Mouse (Mus musculus): Measurements from ENCODE around the gene Gm19935. TPM values are rescaled to one million over a fixed set of nuclear protein-coding genes. Genes with fewer than 3 reads are reported as not detected.

Gm19935 gene
- not detected in 2 replicates for polyA plus RNA-seq (2012; rRNA removed)

DNA sequence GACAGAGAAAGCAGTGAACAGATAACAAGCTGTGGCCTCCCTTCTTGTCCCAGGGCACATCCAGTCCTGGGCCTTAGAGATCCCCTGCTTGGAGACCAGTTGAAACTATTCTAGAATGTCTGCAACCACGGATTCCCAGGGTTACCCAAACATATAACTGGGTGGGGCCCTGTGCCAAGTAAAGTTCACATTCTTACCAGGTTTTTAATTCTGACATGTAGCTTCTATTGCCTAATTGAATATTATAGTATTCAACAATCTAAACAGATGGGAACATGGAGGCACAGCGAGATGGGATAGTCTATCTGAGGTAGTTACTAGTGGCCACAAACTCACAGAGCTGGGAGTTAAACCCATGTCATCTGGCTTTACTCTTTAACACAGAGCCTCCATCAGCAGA lies at the start of gene Gm19935:
Gene Gm19935 (minus strand): TSS at position 101 of the 400 bp plus-strand sequence.

GRCm38 (mm10) chr8:90828181-90828986 lies 11.2 kb upstream of the Gm19935 start, which contains the start of gene Chd9:
Chd9 (plus strand) TSS chr8:90828352.

Other genes with a start within 250 kb of the Gm19935 start
- 6.2 and 6.8 TPM in 2 replicates for gene Chd9, start 11.0 kb upstream of the Gm19935 start, polyA plus RNA-seq (2012; rRNA removed)